Mouse (Mus musculus) T-helper 2 cell (primary cell): ENCODE results near the gene Prr15l.

ENCODE experiments used
- in situ Hi-C: fragments of 300-600 bp; cut with MboI, MseI; formaldehyde crosslinking; loops from one replicate; pipeline ENCODE4 v1.15.1; 2025; ENCODE audit warnings: high pct_unique_total_duplicates

The Prr15l gene

GRCm38 (mm10) chr11:96946498-96946897 lies 18.6 kb downstream of the Prr15l start:
- in situ Hi-C loops = no loop called here

DNA sequence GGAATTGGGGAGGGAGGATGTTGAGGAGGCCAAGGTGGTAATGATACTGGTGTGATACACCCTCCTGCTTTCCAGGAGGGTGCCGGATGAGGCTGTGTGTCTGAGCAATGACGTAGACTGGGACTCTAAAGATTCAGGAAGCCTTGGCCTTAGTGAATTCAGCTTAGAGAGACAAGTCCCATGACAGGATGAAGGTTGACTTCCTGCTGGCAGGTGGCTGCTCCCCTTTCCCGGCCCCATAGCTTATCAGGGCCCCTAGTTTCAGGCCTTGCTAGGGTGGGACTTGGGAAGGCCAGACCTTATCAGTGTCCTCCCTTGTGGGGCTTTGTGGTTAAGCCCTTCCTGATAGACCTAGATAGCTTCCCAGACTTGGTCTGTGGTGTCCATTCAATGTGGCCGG lies 19.9 kb downstream of the Prr15l start:
- in situ Hi-C loops = no loop called here

- in situ Hi-C loops = loop anchor here (10.0 kb wide), 1 partner anchor 1214 kb away; no protein-coding TSS in a partner anchor
Measured at GRCm38 (mm10) chr11:96950767-96951166, 22.9 kb downstream of the Prr15l start.

GRCm38 (mm10) chr11:96952426-96952825 lies 24.5 kb downstream of the Prr15l start:
- in situ Hi-C loops = loop anchor here (10.0 kb wide), 1 partner anchor 1212 kb away; no protein-coding TSS in a partner anchor

DNA sequence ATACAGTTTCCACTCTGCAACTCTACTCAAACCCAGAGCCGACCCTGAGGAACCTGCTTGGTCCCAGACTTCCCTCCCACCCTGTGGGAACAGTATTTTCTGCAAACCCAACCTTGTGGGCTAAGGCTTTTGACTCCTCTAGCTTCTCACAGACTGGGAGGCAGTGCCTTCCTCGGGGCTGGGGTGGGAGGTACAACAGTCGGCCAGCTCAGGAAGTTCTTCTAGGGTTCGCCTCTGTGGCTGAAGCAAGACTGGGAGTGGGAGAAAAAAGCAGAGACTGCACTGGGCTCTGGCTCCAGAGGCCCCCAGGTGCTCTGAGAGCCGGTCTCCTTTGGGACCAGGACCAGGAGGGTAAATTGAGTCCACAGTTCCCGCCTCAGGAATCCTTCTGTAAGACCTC lies 25.0 kb downstream of the Prr15l start:
- in situ Hi-C loops = loop anchor here (10.0 kb wide), 1 partner anchor 1212 kb away; no protein-coding TSS in a partner anchor

DNA sequence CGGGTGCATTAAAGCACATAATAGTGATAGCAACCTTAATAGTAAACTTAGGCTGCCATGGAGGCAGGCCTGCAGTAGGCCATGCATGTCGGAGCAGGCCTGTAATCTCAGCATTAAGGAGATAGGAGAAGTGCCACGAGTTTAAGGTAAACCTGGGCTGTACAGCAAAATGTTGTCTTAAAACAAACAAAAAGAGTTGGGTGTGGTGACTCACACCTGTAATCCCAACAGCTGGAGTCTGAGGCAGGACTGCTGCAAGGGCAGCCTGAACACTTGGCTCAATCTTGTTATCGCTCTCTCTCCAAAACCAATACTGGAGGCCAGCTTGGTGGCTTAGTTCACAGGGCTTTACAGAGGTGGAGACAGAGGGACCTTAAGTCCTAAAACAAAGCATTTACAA lies 27.2 kb downstream of the Prr15l start:
- in situ Hi-C loops = loop anchor here (10.0 kb wide), 1 partner anchor 1210 kb away; no protein-coding TSS in a partner anchor

- in situ Hi-C loops = loop anchor here (10.0 kb wide), 1 partner anchor 1209 kb away; no protein-coding TSS in a partner anchor
Measured at GRCm38 (mm10) chr11:96956009-96956724, 28.3 kb downstream of the Prr15l start.

- in situ Hi-C loops = loop anchor here (10.0 kb wide), 1 partner anchor 1208 kb away; no protein-coding TSS in a partner anchor
Measured at GRCm38 (mm10) chr11:96957061-96957805, 29.3 kb downstream of the Prr15l start.

DNA sequence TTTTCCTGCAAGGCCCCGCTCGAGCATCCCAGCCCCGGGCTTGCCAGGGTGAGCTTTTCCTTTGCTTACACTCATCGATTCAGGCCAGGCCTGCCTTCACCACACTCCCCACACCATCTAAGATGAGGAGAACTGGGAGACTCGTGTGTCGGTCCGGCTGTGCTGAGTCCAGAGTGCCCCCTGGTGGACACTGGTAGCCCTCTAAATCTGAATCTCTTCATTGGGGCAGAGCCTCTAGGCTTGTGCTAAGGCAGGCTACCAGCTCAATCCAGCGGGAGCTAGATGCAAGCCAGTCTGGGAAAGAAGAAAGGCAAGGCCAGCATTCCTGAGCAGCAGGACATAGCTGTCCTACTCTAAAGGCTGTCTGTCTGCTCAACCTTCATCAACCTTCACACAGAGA lies 35.7 kb downstream of the Prr15l start:
- in situ Hi-C loops = no loop called here

DNA sequence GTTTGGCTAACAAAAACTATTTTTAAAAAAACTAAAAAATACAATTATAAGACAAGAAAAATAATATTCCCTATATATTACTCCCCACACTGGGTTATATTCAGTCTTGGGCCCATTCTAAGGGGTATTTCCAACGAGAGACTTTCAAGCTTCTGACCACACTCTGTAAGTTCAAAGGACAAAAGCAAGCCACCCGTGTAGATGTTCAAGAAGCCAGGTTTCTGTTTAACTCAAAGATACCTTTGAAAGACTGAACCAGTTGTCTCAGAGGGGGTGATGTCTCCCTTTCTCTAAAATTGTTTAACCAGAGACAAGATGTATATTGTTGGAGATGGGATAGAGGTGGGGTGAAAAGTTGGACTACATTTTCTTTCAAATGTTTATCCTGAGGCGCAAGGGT lies 38.3 kb downstream of the Prr15l start:
- in situ Hi-C loops = no loop called here

DNA sequence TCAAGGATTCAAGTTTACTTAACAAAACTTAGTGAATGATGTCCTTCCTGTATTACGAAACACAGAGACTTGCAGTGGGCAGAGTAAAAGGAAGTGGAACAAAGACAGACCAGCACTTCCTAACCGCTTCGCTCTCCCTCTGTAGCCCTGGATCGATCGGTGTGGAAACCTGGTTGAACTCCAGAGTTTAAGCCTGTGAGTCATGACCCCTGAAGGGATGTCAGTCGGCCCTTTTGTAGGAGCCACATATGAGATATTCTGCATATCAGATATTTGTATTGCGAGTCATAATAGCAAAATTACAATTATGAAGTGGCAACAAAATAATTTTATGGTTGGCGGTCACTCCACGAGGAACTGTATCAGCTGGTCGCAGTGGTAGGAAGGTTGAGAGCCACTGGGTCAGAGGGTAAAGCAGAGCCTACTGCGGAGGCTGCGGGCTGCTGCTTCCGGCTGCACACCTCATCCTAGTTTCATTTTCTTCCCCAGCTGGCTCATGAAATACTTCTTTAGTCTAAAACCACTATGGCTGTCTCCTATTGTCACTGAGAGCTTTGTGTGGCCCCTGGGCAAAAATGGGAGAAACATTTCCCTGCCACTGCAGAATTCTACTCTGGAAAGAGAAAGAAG lies 39.1 kb downstream of the Prr15l start:
- in situ Hi-C loops = no loop called here

- in situ Hi-C loops = no loop called here
Measured at GRCm38 (mm10) chr11:96967544-96968269, 39.8 kb downstream of the Prr15l start.

DNA sequence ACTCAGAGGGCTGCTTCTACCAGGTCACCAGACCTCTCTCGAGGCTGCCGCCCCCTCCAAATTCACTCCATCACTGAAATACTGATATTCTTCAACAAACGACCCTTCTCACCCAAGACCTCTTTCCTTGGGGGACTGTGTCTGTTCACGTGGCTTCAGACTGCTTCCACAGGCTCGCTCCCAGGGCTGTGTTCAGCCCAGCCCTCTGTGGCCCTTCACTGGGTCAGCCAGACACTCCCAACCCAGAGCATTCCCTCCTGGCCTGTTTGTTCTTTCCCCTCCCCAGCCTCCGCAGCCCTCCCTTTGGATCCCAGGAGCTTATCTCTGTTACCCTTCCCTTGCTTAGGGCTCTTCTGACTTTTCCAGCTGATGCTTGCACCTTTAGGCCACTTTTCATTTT lies 40.6 kb downstream of the Prr15l start:
- in situ Hi-C loops = no loop called here

DNA sequence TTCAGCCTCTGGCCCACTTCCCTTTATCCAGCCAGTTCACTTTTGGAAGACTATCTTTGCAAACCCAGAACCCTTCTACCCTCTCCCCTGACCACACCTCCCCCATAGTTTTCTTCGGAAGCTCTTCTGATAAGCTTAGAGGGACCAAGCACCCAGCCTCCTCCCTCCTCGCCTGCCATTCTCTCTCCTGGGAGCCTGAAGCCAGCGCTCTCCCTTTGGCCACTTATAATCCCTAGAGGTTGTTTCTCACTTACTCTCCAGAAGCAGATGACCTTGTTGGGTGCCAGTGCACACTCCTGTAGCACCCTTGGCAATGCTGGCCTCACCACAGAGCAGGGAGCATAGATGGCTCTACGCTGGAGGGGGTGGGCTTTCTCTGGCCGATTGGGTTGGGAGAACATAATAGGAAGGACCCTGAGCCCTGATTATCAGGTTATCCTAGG lies 41.4 kb downstream of the Prr15l start:
- in situ Hi-C loops = no loop called here

GRCm38 (mm10) chr11:96969746-96970145 lies 41.8 kb downstream of the Prr15l start:
- in situ Hi-C loops = no loop called here

GRCm38 (mm10) chr11:96970341-96970740 lies 42.4 kb downstream of the Prr15l start:
- in situ Hi-C loops = no loop called here

DNA sequence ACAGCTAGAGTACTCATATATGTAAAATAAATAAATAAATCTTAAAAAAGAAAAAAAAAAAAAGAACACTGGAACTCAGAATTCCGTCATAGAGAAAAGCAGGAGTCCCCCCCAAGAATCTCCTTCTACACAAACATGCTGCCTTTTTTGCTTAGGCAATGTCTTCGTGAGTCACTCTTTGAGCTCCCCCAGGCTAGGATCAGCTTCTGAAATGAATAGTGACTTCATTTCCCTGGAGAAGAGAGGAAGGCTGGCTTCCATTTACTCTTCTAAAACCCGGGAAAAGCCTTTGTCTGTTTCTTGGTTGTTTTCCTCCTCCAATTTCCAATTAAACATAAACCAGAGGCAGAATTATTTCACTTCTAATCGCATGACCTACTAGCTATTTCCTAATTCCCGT lies 45.0 kb downstream of the Prr15l start:
- in situ Hi-C loops = no loop called here

- in situ Hi-C loops = no loop called here
Measured at GRCm38 (mm10) chr11:96973426-96973964, 45.6 kb downstream of the Prr15l start.

DNA sequence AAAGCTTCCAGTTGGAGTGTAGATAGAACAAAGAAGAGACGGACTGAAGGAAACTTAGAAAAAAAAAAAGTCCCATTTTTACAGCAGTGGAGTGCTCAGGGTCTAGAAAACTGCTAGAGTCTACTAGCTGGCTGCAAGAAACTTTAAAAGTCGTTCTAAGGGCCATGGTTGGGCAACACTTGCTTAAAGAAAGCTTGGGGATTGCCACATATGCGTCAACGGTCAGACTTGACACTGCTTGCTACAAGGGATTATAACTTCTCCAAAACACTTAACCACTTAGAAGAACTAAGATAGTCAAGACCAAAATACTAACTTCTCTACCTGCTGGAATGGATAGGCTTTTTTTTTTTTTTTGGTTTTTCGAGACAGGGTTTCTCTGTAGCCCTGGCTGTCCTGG lies 46.9 kb downstream of the Prr15l start:
- in situ Hi-C loops = no loop called here

GRCm38 (mm10) chr11:96975511-96976378 lies 47.8 kb downstream of the Prr15l start:
- in situ Hi-C loops = no loop called here
